Mouse (Mus musculus) C2C12 (cell line): ENCODE data around the gene Arl4c.

Experiments used
- CTCF ChIP-seq: IDR thresholded peaks from one replicate; pipeline ENCODE4 v1.5.1; 2011; ENCODE audit not compliant: control insufficient read depth, insufficient read depth, insufficient read length
- MAX ChIP-seq: IDR thresholded peaks from one replicate; pipeline ENCODE4 v1.6.1; 2011; ENCODE audit warnings: mild to moderate bottlenecking, control low read depth

DNA sequence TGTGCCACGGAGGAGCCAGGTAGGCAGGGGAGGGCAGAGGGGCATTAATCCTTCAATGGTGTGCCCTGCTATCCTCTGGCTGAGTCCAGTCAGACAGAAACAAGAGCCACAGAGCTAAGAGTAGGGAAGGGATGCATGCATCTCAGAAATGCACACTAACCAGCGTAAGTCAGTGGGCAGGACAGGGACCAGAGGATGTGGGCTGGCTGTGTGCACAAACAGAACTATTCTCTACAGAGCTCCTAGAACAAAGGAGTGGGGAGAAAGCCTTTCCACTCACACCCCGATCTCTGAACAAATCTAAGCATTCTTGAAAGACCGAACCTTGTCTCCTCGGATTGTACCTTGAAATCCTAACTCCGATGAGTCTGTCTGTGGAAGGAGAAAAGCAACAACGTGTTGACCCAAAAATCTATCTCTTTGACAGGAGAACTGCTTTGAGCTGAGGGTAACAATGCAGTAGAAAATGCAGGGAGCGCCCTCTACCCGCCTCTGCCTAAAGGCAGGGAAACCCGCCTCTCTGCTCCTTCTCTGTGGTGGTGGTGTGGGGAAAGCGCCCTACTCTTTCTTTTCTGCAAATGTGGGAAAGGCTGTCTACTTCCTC, 18.7 kb upstream of the Arl4c start:
- TF ChIP-seq CTCF: no peak
- no peak for TF ChIP-seq MAX
